Mouse (Mus musculus): ENCODE results near the gene Cfap69. TPM values are rescaled to one million over a fixed set of nuclear protein-coding genes. Genes with fewer than 3 reads are reported as not detected.

Gene Cfap69
- polyA plus RNA-seq, 1 experiment from 2014 or later, result 5.6 TPM

GRCm38 (mm10) chr5:5668920-5669319 is 4.9 kb upstream of the Cfap69 start:
- no peak overlapping the region for H3K4me2 ChIP-seq (ENCODE audit: low read length)
- no peak overlapping the region for H3K9ac ChIP-seq (ENCODE audit: low read length)
- no peaks in the 10 kb centered on the region for H3K9me3 ChIP-seq (replicated peaks; ENCODE audit: control insufficient read depth, low read length)
- H3K4me1 ChIP-seq (ENCODE audit: control insufficient read depth, insufficient read depth, low read length), result peaks cover 11% of the 10 kb centered on the region
- H3K4me3 ChIP-seq (ENCODE audit: low read depth, low read length), result no peak overlapping the region
- no peaks in the 10 kb centered on the region for H3K27me3 ChIP-seq (replicated peaks; ENCODE audit: control insufficient read depth, insufficient read depth, low read length)
- ATAC-seq (no peak), DNase-seq (ENCODE audit: low spot score) (no peak)
- WGBS, result 81% methylated on average over 7 of the region's 7 CpGs
- H3K36me3 ChIP-seq (ENCODE audit: control insufficient read depth, insufficient read depth, low read length), result 0 out of 2 replicates have a peak, but pooled peaks cover 8% of the 10 kb centered on the region
- H3K27ac ChIP-seq (ENCODE audit: low read depth, low read length), result no peak overlapping the region

GRCm38 (mm10) chr5:5664371-5664926 is 410 bp upstream of the Cfap69 start:
- H3K9ac ChIP-seq (ENCODE audit: low read length), result peak overlapping the region; percentile 74
- H3K4me3 ChIP-seq (ENCODE audit: low read depth, low read length), result peak overlapping the region; percentile 81
- H3K9me3 ChIP-seq (replicated peaks; ENCODE audit: control insufficient read depth, low read length), result no peaks in the 10 kb centered on the region
- H3K27ac ChIP-seq (ENCODE audit: low read depth, low read length), result peak overlapping the region; percentile 58; the same call in 1 of the 2 replicates
- no peak for DNase-seq (ENCODE audit: low spot score)
- peak overlapping the region; percentile 89 for H3K4me2 ChIP-seq (ENCODE audit: low read length)
- H3K36me3 ChIP-seq (ENCODE audit: control insufficient read depth, insufficient read depth, low read length), result 0 out of 2 replicates have a peak, but pooled peaks cover 7% of the 10 kb centered on the region
- peak; percentile 42 for ATAC-seq
- H3K27me3 ChIP-seq (replicated peaks; ENCODE audit: control insufficient read depth, insufficient read depth, low read length), result no peaks in the 10 kb centered on the region
- peaks cover 14% of the 10 kb centered on the region for H3K4me1 ChIP-seq (ENCODE audit: control insufficient read depth, insufficient read depth, low read length)
- WGBS, result 55% methylated on average over 6 of the region's 6 CpGs

- H3K4me2 ChIP-seq (ENCODE audit: low read length), result peak overlapping the region; percentile 89
- H3K4me3 ChIP-seq (ENCODE audit: low read depth, low read length), result peak overlapping the region; percentile 81
- WGBS, result 45% methylated on average over 6 of the region's 6 CpGs
- H3K9me3 ChIP-seq (replicated peaks; ENCODE audit: control insufficient read depth, low read length), result no peaks in the 10 kb centered on the region
- no peaks in the 10 kb centered on the region for H3K36me3 ChIP-seq (ENCODE audit: control insufficient read depth, insufficient read depth, low read length)
- H3K9ac ChIP-seq (ENCODE audit: low read length), result peak overlapping the region; percentile 74
- H3K27ac ChIP-seq (ENCODE audit: low read depth, low read length), result no peak overlapping the region
- DNase-seq (ENCODE audit: low spot score) (no peak), ATAC-seq (no peak)
- H3K4me1 ChIP-seq (ENCODE audit: control insufficient read depth, insufficient read depth, low read length), result peaks cover 14% of the 10 kb centered on the region
- H3K27me3 ChIP-seq (replicated peaks; ENCODE audit: control insufficient read depth, insufficient read depth, low read length), result no peaks in the 10 kb centered on the region
Measured at GRCm38 (mm10) chr5:5663057-5663456, 982 bp downstream of the Cfap69 start.

GRCm38 (mm10) chr5:5658680-5659079 is 5.4 kb downstream of the Cfap69 start:
- Histone ChIP-seq H3K36me3 (ENCODE audit: control insufficient read depth, insufficient read depth, low read length) (no peaks in the 10 kb centered on the region), H3K9ac (ENCODE audit: low read length) (no peak overlapping the region), H3K4me1 (ENCODE audit: control insufficient read depth, insufficient read depth, low read length) (0 out of 2 replicates have a peak, but pooled peaks cover 3% of the 10 kb centered on the region), H3K9me3 (replicated peaks; ENCODE audit: control insufficient read depth, low read length) (no peaks in the 10 kb centered on the region), H3K4me3 (ENCODE audit: low read depth, low read length) (no peak overlapping the region), H3K27me3 (replicated peaks; ENCODE audit: control insufficient read depth, insufficient read depth, low read length) (no peaks in the 10 kb centered on the region), H3K4me2 (ENCODE audit: low read length) (no peak overlapping the region), H3K27ac (ENCODE audit: low read depth, low read length) (no peak overlapping the region)
- ATAC-seq, result no peak
- DNase-seq (ENCODE audit: low spot score), result no peak
- 73% methylated on average over 2 of the region's 2 CpGs for WGBS

GRCm38 (mm10) chr5:5657932-5658331 is 6.1 kb downstream of the Cfap69 start:
- Histone ChIP-seq H3K4me2 (ENCODE audit: low read length) (no peak overlapping the region), H3K9me3 (replicated peaks; ENCODE audit: control insufficient read depth, low read length) (no peaks in the 10 kb centered on the region), H3K27me3 (replicated peaks; ENCODE audit: control insufficient read depth, insufficient read depth, low read length) (no peaks in the 10 kb centered on the region), H3K4me1 (ENCODE audit: control insufficient read depth, insufficient read depth, low read length) (no peaks in the 10 kb centered on the region), H3K36me3 (ENCODE audit: control insufficient read depth, insufficient read depth, low read length) (no peaks in the 10 kb centered on the region), H3K4me3 (ENCODE audit: low read depth, low read length) (no peak overlapping the region), H3K27ac (ENCODE audit: low read depth, low read length) (no peak overlapping the region), H3K9ac (ENCODE audit: low read length) (no peak overlapping the region)
- ATAC-seq, result no peak
- no peak for DNase-seq (ENCODE audit: low spot score)
- WGBS, result 70% methylated on average over 2 of the region's 2 CpGs

- no peak overlapping the region for H3K9ac ChIP-seq (ENCODE audit: low read length)
- H3K36me3 ChIP-seq (ENCODE audit: control insufficient read depth, insufficient read depth, low read length), result no peaks in the 10 kb centered on the region
- DNase-seq (ENCODE audit: low spot score) (no peak), ATAC-seq (no peak)
- H3K4me3 ChIP-seq (ENCODE audit: low read depth, low read length), result no peak overlapping the region
- H3K9me3 ChIP-seq (replicated peaks; ENCODE audit: control insufficient read depth, low read length), result no peaks in the 10 kb centered on the region
- no peak overlapping the region for H3K4me2 ChIP-seq (ENCODE audit: low read length)
- 71% methylated on average over 6 of the region's 6 CpGs for WGBS
- no peak overlapping the region for H3K27ac ChIP-seq (ENCODE audit: low read depth, low read length)
- H3K4me1 ChIP-seq (ENCODE audit: control insufficient read depth, insufficient read depth, low read length), result no peaks in the 10 kb centered on the region
- H3K27me3 ChIP-seq (replicated peaks; ENCODE audit: control insufficient read depth, insufficient read depth, low read length), result no peaks in the 10 kb centered on the region
Measured at GRCm38 (mm10) chr5:5648817-5649569, 15.0 kb downstream of the Cfap69 start.

- Histone ChIP-seq H3K36me3 (ENCODE audit: control insufficient read depth, insufficient read depth, low read length) (no peaks in the 10 kb centered on the region), H3K9me3 (replicated peaks; ENCODE audit: control insufficient read depth, low read length) (no peaks in the 10 kb centered on the region), H3K27me3 (replicated peaks; ENCODE audit: control insufficient read depth, insufficient read depth, low read length) (no peaks in the 10 kb centered on the region), H3K27ac (ENCODE audit: low read depth, low read length) (no peak overlapping the region), H3K4me1 (ENCODE audit: control insufficient read depth, insufficient read depth, low read length) (no peaks in the 10 kb centered on the region), H3K4me3 (ENCODE audit: low read depth, low read length) (no peak overlapping the region), H3K9ac (ENCODE audit: low read length) (no peak overlapping the region), H3K4me2 (ENCODE audit: low read length) (no peak overlapping the region)
- peak; percentile 72 for DNase-seq (ENCODE audit: low spot score)
- 7% methylated on average over 1 of the region's 1 CpGs for WGBS
- peak; percentile 71 for ATAC-seq
Measured at GRCm38 (mm10) chr5:5646173-5646572, 17.9 kb downstream of the Cfap69 start.

GRCm38 (mm10) chr5:5638496-5638895 is 25.5 kb downstream of the Cfap69 start:
- H3K27me3 ChIP-seq (replicated peaks; ENCODE audit: control insufficient read depth, insufficient read depth, low read length), result no peaks in the 10 kb centered on the region
- ATAC-seq (no peak), DNase-seq (ENCODE audit: low spot score) (no peak)
- no peak overlapping the region for H3K9ac ChIP-seq (ENCODE audit: low read length)
- WGBS, result 53% methylated on average over 2 of the region's 2 CpGs
- H3K4me3 ChIP-seq (ENCODE audit: low read depth, low read length), result no peak overlapping the region
- no peak overlapping the region for H3K27ac ChIP-seq (ENCODE audit: low read depth, low read length)
- H3K4me1 ChIP-seq (ENCODE audit: control insufficient read depth, insufficient read depth, low read length), result no peaks in the 10 kb centered on the region
- H3K4me2 ChIP-seq (ENCODE audit: low read length), result no peak overlapping the region
- H3K9me3 ChIP-seq (replicated peaks; ENCODE audit: control insufficient read depth, low read length), result no peaks in the 10 kb centered on the region
- no peaks in the 10 kb centered on the region for H3K36me3 ChIP-seq (ENCODE audit: control insufficient read depth, insufficient read depth, low read length)

GRCm38 (mm10) chr5:5625491-5625890 is 38.5 kb downstream of the Cfap69 start:
- ATAC-seq (no peak), DNase-seq (ENCODE audit: low spot score) (no peak)
- Histone ChIP-seq H3K36me3 (ENCODE audit: control insufficient read depth, insufficient read depth, low read length) (no peaks in the 10 kb centered on the region), H3K9me3 (replicated peaks; ENCODE audit: control insufficient read depth, low read length) (no peaks in the 10 kb centered on the region), H3K4me2 (ENCODE audit: low read length) (no peak overlapping the region), H3K27me3 (replicated peaks; ENCODE audit: control insufficient read depth, insufficient read depth, low read length) (no peaks in the 10 kb centered on the region), H3K27ac (ENCODE audit: low read depth, low read length) (no peak overlapping the region), H3K9ac (ENCODE audit: low read length) (no peak overlapping the region), H3K4me1 (ENCODE audit: control insufficient read depth, insufficient read depth, low read length) (no peaks in the 10 kb centered on the region), H3K4me3 (ENCODE audit: low read depth, low read length) (no peak overlapping the region)
- 85% methylated on average over 3 of the region's 3 CpGs for WGBS

All from forebrain, embryonic 14.5 days (tissue).